Mouse (Mus musculus) spleen, adult 2 months (tissue): ENCODE results near the gene BC024978.

Experiments
- CTCF ChIP-seq: fragments of 200-500 bp; IDR thresholded peaks from 2 replicates; pipeline ENCODE4 v1.5.1; 2011; ENCODE audit warnings: mild to moderate bottlenecking, inconsistent platforms; ENCODE audit not compliant: insufficient read depth, insufficient read length, insufficient replicate concordance; ENCODE audit errors: extremely low read depth
- POLR2A ChIP-seq: fragments of 200-500 bp; IDR thresholded peaks from 2 replicates; pipeline ENCODE4 v1.6.1; 2011; ENCODE audit warnings: low read depth, low read length, inconsistent platforms

- TF ChIP-seq POLR2A (no peak), CTCF (peak; percentile 98)
These were observed 35.7 kb upstream of the BC024978 start for GRCm38 (mm10) chr7:27159882-27160281.
